Mouse (Mus musculus) hindbrain, embryonic 10.5 days (tissue): Measurements from ENCODE around the gene Wnt3a. TPM values are rescaled to one million over a fixed set of nuclear protein-coding genes. Genes with fewer than 3 reads are reported as not detected.

ENCODE experiments used
- polyA plus RNA-seq: library from polyadenylated mRNA; unstranded; fragments of >200 nt; fragmentation: Nextera tagmentation; extraction: Ambion mirVana; gene quantifications from 2 replicates; pipeline ENCODE4 v1.2.1, GENCODE M21; 2016

Gene Wnt3a
- polyA plus RNA-seq, 1 experiment from 2014 or later, result 14.2 TPM

Other genes with a start within 250 kb of the Wnt3a start
- 0.15 TPM in 1 of 2 replicates, not detected in the other for gene Obscn, start 154.3 kb downstream of the Wnt3a start, polyA plus RNA-seq
- 4.8 and 7.1 TPM in 2 replicates for gene Iba57, start 127.0 kb downstream of the Wnt3a start, polyA plus RNA-seq
- 0.14 and 0.20 TPM in 2 replicates for gene Gjc2, start 107.5 kb downstream of the Wnt3a start, polyA plus RNA-seq
- gene Guk1, start 98.5 kb downstream of the Wnt3a start, polyA plus RNA-seq, result 113 and 119 TPM in 2 replicates
- 123 and 129 TPM in 2 replicates for gene Mrpl55, start 88.3 kb downstream of the Wnt3a start, polyA plus RNA-seq
- 42.2 and 43.1 TPM in 2 replicates for gene 2310033P09Rik, start 82.4 kb downstream of the Wnt3a start, polyA plus RNA-seq
- gene Arf1, start 62.5 kb downstream of the Wnt3a start, polyA plus RNA-seq, result 669 and 687 TPM in 2 replicates
- 9.8 and 10.7 TPM in 2 replicates for gene Wnt9a, start 16.2 kb upstream of the Wnt3a start, polyA plus RNA-seq
- gene Prss38, start 84.9 kb upstream of the Wnt3a start, polyA plus RNA-seq, result not detected in 2 replicates
- 13.4 and 16.1 TPM in 2 replicates for gene Jmjd4, start 159.3 kb upstream of the Wnt3a start, polyA plus RNA-seq
- gene Snap47, start 160.4 kb upstream of the Wnt3a start, polyA plus RNA-seq, result 110 and 138 TPM in 2 replicates
- 8.0 and 9.1 TPM in 2 replicates for gene Zfp867, start 181.7 kb upstream of the Wnt3a start, polyA plus RNA-seq
- 35.8 and 36.8 TPM in 2 replicates for gene Zkscan17, start 236.0 kb upstream of the Wnt3a start, polyA plus RNA-seq